Mouse (Mus musculus): Measurements from ENCODE around the gene Nthl1.

DNA sequence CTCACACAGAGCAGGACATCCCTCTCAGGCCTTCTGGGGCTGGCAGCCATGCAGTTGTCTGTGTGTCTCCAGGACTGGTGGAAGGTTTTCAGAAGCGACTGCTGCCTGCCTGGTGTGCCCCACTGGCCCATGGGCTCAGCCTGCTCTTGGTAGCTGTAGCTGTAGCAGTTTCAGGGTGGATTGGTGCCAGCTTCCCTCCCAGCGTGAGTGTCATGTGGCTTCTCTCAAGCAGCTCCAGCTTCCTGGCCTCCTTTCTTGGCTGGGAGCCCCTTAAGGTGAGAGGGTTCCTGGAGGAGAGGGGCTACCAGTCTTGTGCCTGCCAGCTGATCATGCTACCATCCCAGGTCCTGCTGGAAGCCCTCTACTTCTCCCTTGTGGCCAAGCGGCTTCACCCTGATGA is 41.5 kb upstream of the Nthl1 start:
- TF ChIP-seq CTCF (IDR thresholded peaks at IDR 0.05; ENCODE audit: control insufficient read depth, insufficient read depth, low read length) (no peak), POLR2A (IDR thresholded peaks at IDR 0.05; ENCODE audit: borderline replicate concordance, control insufficient read depth, low read depth, low read length) (no peak)
